Mouse (Mus musculus): ENCODE data around the gene Uts2r. TPM values are rescaled to one million over a fixed set of nuclear protein-coding genes. Genes with fewer than 3 reads are reported as not detected.
A peak's percentile ranks its signal among the peaks of the same experiment; 100 is the strongest.

Uts2r gene
- polyA plus RNA-seq, 1 experiment from 2014 or later: not detected

- Histone ChIP-seq H3K4me1 (replicated peaks) (peaks cover 11% of the 10 kb centered on the region), H3K27ac (ENCODE audit: poor library complexity, severe bottlenecking) (no peak overlapping the region; the same call in 1 of the 2 replicates), H3K9me3 (replicated peaks) (no peaks in the 10 kb centered on the region), H3K36me3 (peaks cover 9% of the 10 kb centered on the region), H3K4me3 (peak overlapping the region; percentile 68), H3K27me3 (replicated peaks) (no peaks in the 10 kb centered on the region), H3K9ac (peak overlapping the region; percentile 15; the same call in 1 of the 2 replicates), H3K4me2 (peak overlapping the region; percentile 86)
- ATAC-seq (ENCODE audit: insufficient number of reproducible peaks, low FRiP score): no peak
- 0% methylated on average over 5 of the region's 5 CpGs for WGBS
These were observed 43.7 kb downstream of the Uts2r start for GRCm38 (mm10) chr11:121203859-121204160.

- WGBS: under 1% methylated on average over 68 of the region's 70 CpGs
- peak; percentile 98 for ATAC-seq (ENCODE audit: insufficient number of reproducible peaks, low FRiP score)
- peaks cover 11% of the 10 kb centered on the region for H3K4me1 ChIP-seq (replicated peaks)
- H3K4me3 ChIP-seq: peak within 1 kb of the TSS; percentile 68
- peak within 1 kb of the TSS; percentile 76 for H3K9ac ChIP-seq
- H3K36me3 ChIP-seq: peaks cover 13% of the 10 kb centered on the region
- no peaks in the 10 kb centered on the region for H3K9me3 ChIP-seq (replicated peaks)
- H3K27me3 ChIP-seq (replicated peaks): no peaks in the 10 kb centered on the region
- peak within 1 kb of the TSS; percentile 86 for H3K4me2 ChIP-seq
- H3K27ac ChIP-seq (ENCODE audit: poor library complexity, severe bottlenecking): peak within 1 kb of the TSS; percentile 73
These were observed 44.3 kb downstream of the Uts2r start, which contains the start of the genes Hexdc and Ogfod3 for GRCm38 (mm10) chr11:121204161-121205006. Hexdc (plus strand) TSS chr11:121204433. Ogfod3 (minus strand) TSS chr11:121204711.

Other genes starting within 250 kb of the Uts2r start
- gene Ccdc57, start 227.4 kb upstream of the Uts2r start, polyA plus RNA-seq (2016; fragmentation: Nextera tagmentation; extraction: Ambion mirVana): 4.7 and 4.9 TPM in 2 replicates
- gene Slc16a3, start 211.8 kb upstream of the Uts2r start, polyA plus RNA-seq (2016; fragmentation: Nextera tagmentation; extraction: Ambion mirVana): 289 and 290 TPM in 2 replicates
- gene Csnk1d, start 168.9 kb upstream of the Uts2r start, polyA plus RNA-seq (2016; fragmentation: Nextera tagmentation; extraction: Ambion mirVana): 94.7 and 95.4 TPM in 2 replicates
- gene Cd7, start 120.9 kb upstream of the Uts2r start, polyA plus RNA-seq (2016; fragmentation: Nextera tagmentation; extraction: Ambion mirVana): not detected in 2 replicates
- gene Sectm1b, start 96.7 kb upstream of the Uts2r start, polyA plus RNA-seq (2016; fragmentation: Nextera tagmentation; extraction: Ambion mirVana): not detected in 2 replicates
- gene Sectm1a, start 79.1 kb upstream of the Uts2r start, polyA plus RNA-seq (2016; fragmentation: Nextera tagmentation; extraction: Ambion mirVana): not detected in 2 replicates
- not detected in 2 replicates for gene Tex19.2, start 41.6 kb upstream of the Uts2r start, polyA plus RNA-seq (2016; fragmentation: Nextera tagmentation; extraction: Ambion mirVana)
- 0.15 and 0.54 TPM in 2 replicates for gene Tex19.1, start 14.1 kb upstream of the Uts2r start, polyA plus RNA-seq (2016; fragmentation: Nextera tagmentation; extraction: Ambion mirVana)
- 7.8 and 8.4 TPM in 2 replicates for gene Hexdc, start 44.2 kb downstream of the Uts2r start, polyA plus RNA-seq (2016; fragmentation: Nextera tagmentation; extraction: Ambion mirVana)
- 27.2 and 31.8 TPM in 2 replicates for gene Ogfod3, start 44.4 kb downstream of the Uts2r start, polyA plus RNA-seq (2016; fragmentation: Nextera tagmentation; extraction: Ambion mirVana)
- gene Cybc1, start 69.1 kb downstream of the Uts2r start, polyA plus RNA-seq (2016; fragmentation: Nextera tagmentation; extraction: Ambion mirVana): 22.6 and 23.3 TPM in 2 replicates
- gene Narf, start 77.0 kb downstream of the Uts2r start, polyA plus RNA-seq (2016; fragmentation: Nextera tagmentation; extraction: Ambion mirVana): 47.3 and 56.8 TPM in 2 replicates
- 6.0 and 7.1 TPM in 2 replicates for gene Foxk2, start 99.7 kb downstream of the Uts2r start, polyA plus RNA-seq (2016; fragmentation: Nextera tagmentation; extraction: Ambion mirVana)
- gene Wdr45b, start 194.2 kb downstream of the Uts2r start, polyA plus RNA-seq (2016; fragmentation: Nextera tagmentation; extraction: Ambion mirVana): 69.9 and 71.2 TPM in 2 replicates
- gene Rab40b, start 228.0 kb downstream of the Uts2r start, polyA plus RNA-seq (2016; fragmentation: Nextera tagmentation; extraction: Ambion mirVana): 3.8 and 4.4 TPM in 2 replicates

Data from heart, embryonic 12.5 days (tissue).